Mouse (Mus musculus) frontal cortex, adult (tissue): ENCODE data around the gene Mmp3.
"Not testable (repeated sequence)": the region's sequence is repeated elsewhere in the genome, so short reads cannot be mapped to it uniquely, and the experiment has no call there.

Experiments
- ATAC-seq: cut with Nextera tagmentation; 2 replicates; pipeline ENCODE4 v1.9.2; 2017; ENCODE audit warnings: mild to moderate bottlenecking, moderate library complexity, mixed read lengths; ENCODE audit not compliant: low TSS enrichment

Mmp3 gene

DNA sequence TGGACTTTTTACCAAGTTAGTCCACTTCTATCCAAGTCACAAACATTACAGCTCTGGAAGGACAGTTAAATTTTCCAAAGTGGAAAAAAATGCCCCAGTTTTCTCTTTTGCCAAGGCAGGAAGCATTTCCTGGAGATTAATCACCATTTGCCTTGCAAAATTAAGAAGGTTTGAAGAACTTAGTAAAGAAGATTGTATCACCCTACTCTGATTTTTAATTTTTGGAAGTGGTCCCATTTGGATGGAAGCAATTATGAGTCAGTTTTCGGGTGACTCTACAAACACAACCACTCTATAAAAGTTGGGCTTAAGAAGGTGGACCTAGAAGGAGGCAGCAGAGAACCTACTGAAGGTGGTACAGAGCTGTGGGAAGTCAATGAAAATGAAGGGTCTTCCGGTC, at the start of gene Mmp3:
Gene Mmp3 (plus strand): TSS at position 301 of the 400 bp plus-strand sequence.
- ATAC-seq: no peak

- ATAC-seq: not testable (repeated sequence)
Measured at GRCm38 (mm10) chr9:7396556-7396955, 49.1 kb upstream of the Mmp3 start.

DNA sequence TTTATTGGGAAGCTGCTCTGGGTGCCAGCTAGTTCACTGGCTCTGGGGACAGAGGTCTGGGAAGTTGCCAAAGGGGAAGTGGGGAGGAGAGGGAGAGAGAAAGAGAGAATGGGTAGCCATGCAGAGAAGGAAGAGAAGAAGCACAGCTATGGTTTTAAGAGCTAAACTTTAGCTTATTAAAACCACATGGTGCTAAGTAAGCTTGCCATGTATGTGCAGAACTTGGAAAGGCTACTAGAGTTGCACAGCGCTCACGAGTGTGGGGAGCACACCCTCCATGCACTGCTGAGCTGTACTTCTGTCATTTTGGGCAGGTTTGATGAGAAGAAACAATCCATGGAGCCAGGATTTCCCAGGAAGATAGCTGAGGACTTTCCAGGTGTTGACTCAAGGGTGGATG, 7.7 kb downstream of the Mmp3 start:
- ATAC-seq: no peak

DNA sequence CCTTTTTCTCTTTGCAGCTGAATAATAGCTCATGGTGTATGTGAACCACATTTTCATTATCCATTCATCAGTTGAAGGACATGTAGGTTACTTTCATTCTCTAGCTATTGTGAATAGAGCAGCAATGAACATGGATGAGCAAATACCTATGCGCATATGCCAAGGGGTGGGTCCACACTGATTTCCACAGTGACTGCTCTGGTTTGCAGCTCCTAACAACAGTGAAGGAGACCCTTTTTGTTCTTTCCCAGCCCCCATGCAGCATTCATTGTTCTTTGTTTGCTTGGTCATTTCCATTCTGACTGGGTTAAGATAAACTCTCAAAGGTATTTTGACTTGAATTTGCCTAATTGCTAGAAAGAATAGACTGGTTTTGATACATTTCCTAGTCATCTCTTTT, 24.6 kb downstream of the Mmp3 start:
- no peak for ATAC-seq

- no peak for ATAC-seq
Measured at GRCm38 (mm10) chr9:7483684-7484394, 38.2 kb downstream of the Mmp3 start.

- ATAC-seq: no peak
Measured at GRCm38 (mm10) chr9:7501138-7501537, 55.5 kb downstream of the Mmp3 start.

DNA sequence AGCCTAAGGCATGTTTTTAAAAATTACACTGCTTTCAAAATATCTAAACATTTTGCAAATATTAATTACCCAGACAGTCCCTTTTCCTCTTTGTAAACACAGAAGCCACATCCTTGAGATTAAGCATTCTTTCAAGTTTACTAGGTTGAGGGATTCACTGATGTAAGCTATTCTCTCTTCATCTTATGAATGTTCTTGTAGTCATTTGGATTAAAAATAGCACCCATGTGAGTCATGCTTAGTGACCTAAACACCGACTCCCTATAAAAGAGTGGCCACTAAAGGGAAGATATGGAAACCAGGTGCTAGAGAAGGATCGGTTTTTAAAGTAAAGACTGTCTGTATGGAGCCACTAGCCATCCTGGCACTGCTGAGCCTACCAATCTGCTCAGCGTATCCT, 56.4 kb downstream of the Mmp3 start, which contains the start of gene Mmp10:
Gene Mmp10 (plus strand): TSS at position 302 of the 400 bp plus-strand sequence.
- no peak for ATAC-seq
